In genomic region chrX:70667092-70667491, GRCm38 (mm10) we compare ENCODE assay signal across 28 mouse cellular contexts.
"Had no signal": no experiment of that assay in that cellular context is flagged by ENCODE, and none has a peak within 500 bp of the region (broad histone marks: within the 10 kb centered on the region; RNA-seq: fewer than 3 reads in every experiment).

No protein-coding gene starts in this region.

- H3K4me3 ChIP-seq: embryonic facial prominence, embryonic 10.5 days; embryonic facial prominence, embryonic 12.5 days; embryonic facial prominence, embryonic 13.5 days; embryonic facial prominence, embryonic 15.5 days; erythroblast, embryonic 14.5 days; forebrain, embryonic 10.5 days; forebrain, embryonic 12.5 days; forebrain, embryonic 13.5 days; forebrain, embryonic 15.5 days; gastrocnemius, adult 2 months; heart, adult 2 months had no signal

- H3K27me3 ChIP-seq: embryonic facial prominence, embryonic 12.5 days; embryonic facial prominence, embryonic 13.5 days; embryonic facial prominence, embryonic 15.5 days; forebrain, embryonic 12.5 days; forebrain, embryonic 13.5 days; forebrain, embryonic 15.5 days had no signal

- H3K27ac ChIP-seq: embryonic facial prominence, embryonic 10.5 days; embryonic facial prominence, embryonic 12.5 days; embryonic facial prominence, embryonic 13.5 days; embryonic facial prominence, embryonic 15.5 days; forebrain, embryonic 10.5 days; forebrain, embryonic 12.5 days; forebrain, embryonic 13.5 days; forebrain, embryonic 15.5 days; gastrocnemius, adult 2 months; heart, adult 2 months had no signal

- H3K36me3 ChIP-seq: embryonic facial prominence, embryonic 10.5 days; embryonic facial prominence, embryonic 12.5 days; embryonic facial prominence, embryonic 13.5 days; embryonic facial prominence, embryonic 15.5 days; forebrain, embryonic 10.5 days; forebrain, embryonic 12.5 days; forebrain, embryonic 15.5 days had no signal

- H3K9ac ChIP-seq: embryonic facial prominence, embryonic 12.5 days; embryonic facial prominence, embryonic 13.5 days; embryonic facial prominence, embryonic 15.5 days; forebrain, embryonic 12.5 days; forebrain, embryonic 13.5 days; forebrain, embryonic 15.5 days; forebrain, postnatal 0 days had no signal

- DNase-seq: cerebellum, adult 18-20 months; cerebellum, adult 2 months; cerebellum, adult 8-10 months; cerebellum, adult 9-10 months; cerebellum, adult 9-11 months; cerebellum, postnatal 10 days; cerebellum, postnatal 14 days; cerebellum, postnatal 25 days; cerebellum, postnatal 36 days; embryo, embryonic 11 days; forebrain, postnatal 0 days; gastrocnemius, adult 2 months; gastrocnemius, postnatal 10 days; gastrocnemius, postnatal 14 days; gastrocnemius, postnatal 25 days; gastrocnemius, postnatal 36 days; heart, adult 11 months; heart, adult 18-20 months; heart, adult 2 months had no signal

- H3K4me1 ChIP-seq: embryonic facial prominence, embryonic 10.5 days; embryonic facial prominence, embryonic 12.5 days; embryonic facial prominence, embryonic 13.5 days; embryonic facial prominence, embryonic 15.5 days; forebrain, embryonic 10.5 days; forebrain, embryonic 12.5 days; forebrain, embryonic 13.5 days; forebrain, embryonic 15.5 days had no signal
